Mouse (Mus musculus): ENCODE measurements at regions not wholly inside any gene's neighbourhood (a gene's known extent, or its start where the extent isn't known, plus 50 kb on each side); places are given as distances from the start of the nearest gene placed in this dataset.

GRCm38 (mm10) chr13:44518215-44518614 lies 211.1 kb upstream of the Jarid2 start:
- DNase-seq: no peak

GRCm38 (mm10) chr13:44523516-44523915 lies 205.8 kb upstream of the Jarid2 start:
- DNase-seq: no peak

- DNase-seq: no peak
Measured at GRCm38 (mm10) chr13:44530867-44531564, 198.3 kb upstream of the Jarid2 start.

- DNase-seq: no peak
Measured at GRCm38 (mm10) chr13:44532631-44533180, 196.6 kb upstream of the Jarid2 start.

- no peak for DNase-seq
Measured at GRCm38 (mm10) chr13:44534575-44535080, 194.6 kb upstream of the Jarid2 start.

- peak; percentile 11 for DNase-seq
Measured at GRCm38 (mm10) chr13:44535441-44535840, 193.8 kb upstream of the Jarid2 start.

- DNase-seq: no peak
Measured at GRCm38 (mm10) chr13:44538238-44538637, 191.0 kb upstream of the Jarid2 start.

GRCm38 (mm10) chr13:44540401-44540800 lies 188.9 kb upstream of the Jarid2 start:
- no peak for DNase-seq

- peak; percentile 43 for DNase-seq
Measured at GRCm38 (mm10) chr13:44541243-44541653, 188.0 kb upstream of the Jarid2 start.

GRCm38 (mm10) chr13:44544786-44545185 lies 184.5 kb upstream of the Jarid2 start:
- DNase-seq: no peak

- DNase-seq: no peak
Measured at GRCm38 (mm10) chr13:44546289-44546688, 183.0 kb upstream of the Jarid2 start.

- DNase-seq: no peak
Measured at GRCm38 (mm10) chr13:44548880-44549279, 180.4 kb upstream of the Jarid2 start.

GRCm38 (mm10) chr13:44553363-44553762 lies 175.9 kb upstream of the Jarid2 start:
- DNase-seq: peak; percentile 11

GRCm38 (mm10) chr13:44554686-44555463 lies 174.4 kb upstream of the Jarid2 start:
- no peak for DNase-seq

GRCm38 (mm10) chr13:44555979-44556378 lies 173.3 kb upstream of the Jarid2 start:
- DNase-seq: no peak

GRCm38 (mm10) chr13:44558051-44558450 lies 171.2 kb upstream of the Jarid2 start:
- no peak for DNase-seq

- no peak for DNase-seq
Measured at GRCm38 (mm10) chr13:44558491-44559177, 170.6 kb upstream of the Jarid2 start.

- no peak for DNase-seq
Measured at GRCm38 (mm10) chr13:44559178-44559565, 170.1 kb upstream of the Jarid2 start.

GRCm38 (mm10) chr13:44559706-44560105 lies 169.6 kb upstream of the Jarid2 start:
- no peak for DNase-seq

- no peak for DNase-seq
Measured at GRCm38 (mm10) chr13:44564705-44565104, 164.6 kb upstream of the Jarid2 start.

GRCm38 (mm10) chr13:44567696-44568095 lies 161.6 kb upstream of the Jarid2 start:
- DNase-seq: no peak

- no peak for DNase-seq
Measured at GRCm38 (mm10) chr13:44569241-44569778, 160.0 kb upstream of the Jarid2 start.

- no peak for DNase-seq
Measured at GRCm38 (mm10) chr13:44573463-44573862, 155.8 kb upstream of the Jarid2 start.
